Mouse (Mus musculus) hindbrain, embryonic 11.5 days (tissue): ENCODE measurements around the gene Fcrl5. TPM values are rescaled to one million over a fixed set of nuclear protein-coding genes. Genes with fewer than 3 reads are reported as not detected.
A peak's percentile ranks its signal among the peaks of the same experiment; 100 is the strongest.

Experiments used
- ATAC-seq: fragments of 200-750 bp; cut with Nextera tagmentation; 2 replicates; pipeline ENCODE4 v1.8.0; 2017; ENCODE audit warnings: mild to moderate bottlenecking, moderate TSS enrichment, moderate library complexity; ENCODE audit not compliant: low FRiP score
- DNase-seq: peaks from one replicate; pipeline ENCODE4 v3.0.0-alpha.2; 2015; ENCODE audit warnings: low spot score
- H3K27ac ChIP-seq: fragments of 300-500 bp; sonication (generic); 2 replicates; pipeline ENCODE4 v1.5.1; 2014; ENCODE audit warnings: mild to moderate bottlenecking, low read depth, low read length
- H3K27me3 ChIP-seq: fragments of 300-500 bp; sonication (generic); 2 replicates; pipeline ENCODE4 v1.6.1; 2014; ENCODE audit warnings: mild to moderate bottlenecking, low read length, moderate library complexity, mixed read lengths; ENCODE audit not compliant: control insufficient read depth, insufficient read depth
- H3K36me3 ChIP-seq: fragments of 300-500 bp; sonication (generic); 2 replicates; pipeline ENCODE4 v1.6.1; 2014; ENCODE audit warnings: mild to moderate bottlenecking, low read length, moderate library complexity, mixed read lengths; ENCODE audit not compliant: control insufficient read depth, insufficient read depth
- H3K4me1 ChIP-seq: fragments of 300-500 bp; sonication (generic); replicated peaks from 2 replicates; pipeline ENCODE4 v1.6.1; 2014; ENCODE audit warnings: low read length, mixed read lengths; ENCODE audit not compliant: control insufficient read depth, insufficient read depth
- H3K4me2 ChIP-seq: fragments of 300-500 bp; sonication (generic); replicated peaks from 2 replicates; pipeline ENCODE4 v1.6.1; 2014; ENCODE audit warnings: mild to moderate bottlenecking, low read depth, low read length
- H3K4me3 ChIP-seq: fragments of 300-500 bp; sonication (generic); 2 replicates; pipeline ENCODE4 v1.5.1; 2014; ENCODE audit warnings: low read depth, low read length
- H3K9ac ChIP-seq: fragments of 300-500 bp; sonication (generic); 2 replicates; pipeline ENCODE4 v1.6.1; 2014; ENCODE audit warnings: low read depth, low read length
- H3K9me3 ChIP-seq: fragments of 300-500 bp; sonication (generic); 2 replicates; pipeline ENCODE4 v1.6.1; 2016; ENCODE audit warnings: low read length; ENCODE audit not compliant: control insufficient read depth
- WGBS: fragments of 180-500 bp; shearing (Covaris S2); extraction: QIAGEN DNeasy Blood & Tissue Kit; methylation state at CpG from one replicate; pipeline ENCODE4 v1.1.7; 2014; 5-methylcytosine and 5-hydroxymethylcytosine counted together
- polyA plus RNA-seq: library from polyadenylated mRNA; unstranded; fragments of >200 nt; fragmentation: Nextera tagmentation; extraction: Ambion mirVana; gene quantifications from 2 replicates; pipeline ENCODE4 v1.2.1, GENCODE M21; 2014

Fcrl5 gene
- polyA plus RNA-seq, 1 experiment from 2014 or later: not detected

DNA sequence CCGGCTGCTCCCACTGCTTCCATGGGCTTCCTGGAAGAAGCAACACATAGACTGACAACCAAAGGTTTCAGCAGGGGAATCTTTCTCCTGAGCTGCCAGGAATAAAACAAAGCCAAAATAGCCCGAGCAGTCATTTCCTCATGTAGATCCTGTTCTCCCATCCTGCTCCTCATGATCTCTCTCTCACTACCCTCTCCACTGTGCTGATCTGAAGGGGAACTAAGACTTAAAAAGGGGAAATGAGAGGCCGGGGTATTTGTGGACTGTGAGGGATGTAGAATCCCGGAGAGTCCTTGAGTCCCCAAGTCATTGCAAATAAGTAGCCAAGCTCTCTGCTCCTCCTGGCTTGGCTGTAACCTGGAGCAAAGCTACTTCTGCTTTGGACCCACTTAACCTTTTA is 85.6 kb downstream of the Fcrl5 start:
- Histone ChIP-seq H3K4me1 (no peaks in the 10 kb centered on the region), H3K9me3 (no peaks in the 10 kb centered on the region), H3K9ac (no peak overlapping the region), H3K27ac (no peak overlapping the region), H3K4me2 (no peak overlapping the region), H3K36me3 (no peaks in the 10 kb centered on the region), H3K4me3 (no peak overlapping the region), H3K27me3 (no peaks in the 10 kb centered on the region)
- 86% methylated on average over 4 of the region's 4 CpGs for WGBS
- no peak for ATAC-seq
- DNase-seq: no peak

- Histone ChIP-seq H3K4me3 (no peak overlapping the region), H3K27me3 (no peaks in the 10 kb centered on the region), H3K4me1 (no peaks in the 10 kb centered on the region), H3K27ac (no peak overlapping the region), H3K9me3 (no peaks in the 10 kb centered on the region), H3K9ac (no peak overlapping the region), H3K36me3 (no peaks in the 10 kb centered on the region), H3K4me2 (no peak overlapping the region)
- ATAC-seq (no peak), DNase-seq (no peak)
- 61% methylated on average over 1 of the region's 1 CpGs for WGBS
Observed at GRCm38 (mm10) chr3:87521833-87522232, 86.3 kb downstream of the Fcrl5 start.

DNA sequence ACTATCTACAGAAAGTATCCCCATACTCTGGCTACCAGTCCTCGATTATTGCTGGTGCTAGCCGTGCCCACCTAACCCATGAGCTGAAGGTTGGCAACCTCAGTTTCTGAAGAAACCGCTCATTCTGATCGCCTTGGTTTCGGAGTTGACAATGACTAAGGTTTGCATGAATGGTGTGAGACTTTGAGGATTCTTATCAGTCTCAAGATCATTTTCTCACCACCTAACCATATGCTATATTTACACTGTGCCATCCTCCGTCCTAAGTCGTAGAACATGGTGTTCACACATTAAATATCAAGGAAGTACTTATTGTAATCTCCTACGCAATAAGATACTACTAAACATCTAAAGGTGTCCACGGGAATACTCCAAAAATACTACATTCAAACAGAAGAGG is 88.1 kb downstream of the Fcrl5 start:
- H3K27me3 ChIP-seq: no peaks in the 10 kb centered on the region
- no peak overlapping the region for H3K4me3 ChIP-seq
- ATAC-seq (no peak), DNase-seq (no peak)
- H3K4me2 ChIP-seq: no peak overlapping the region
- no peaks in the 10 kb centered on the region for H3K9me3 ChIP-seq
- H3K4me1 ChIP-seq: no peaks in the 10 kb centered on the region
- no peaks in the 10 kb centered on the region for H3K36me3 ChIP-seq
- no peak overlapping the region for H3K27ac ChIP-seq
- WGBS: 93% methylated on average over 9 of the region's 9 CpGs
- no peak overlapping the region for H3K9ac ChIP-seq

- peak; percentile 98 for ATAC-seq
- Histone ChIP-seq H3K27ac (peak within 1 kb of the TSS; percentile 55; the same call in 1 of the 2 replicates), H3K36me3 (no peaks in the 10 kb centered on the region), H3K27me3 (no peaks in the 10 kb centered on the region), H3K4me3 (peak within 1 kb of the TSS; percentile 86), H3K9me3 (no peaks in the 10 kb centered on the region), H3K9ac (peak within 1 kb of the TSS; percentile 80), H3K4me2 (peak within 1 kb of the TSS; percentile 88), H3K4me1 (no peaks in the 10 kb centered on the region)
- WGBS: 6% methylated on average over 58 of the region's 64 CpGs
- DNase-seq: peak; percentile 92
Observed at GRCm38 (mm10) chr3:87525043-87525836, 89.7 kb downstream of the Fcrl5 start, which contains the start of gene Etv3. Gene Etv3, plus strand, starts transcription at chr3:87525407.

- H3K36me3 ChIP-seq: no peaks in the 10 kb centered on the region
- H3K9ac ChIP-seq: peak overlapping the region; percentile 80
- H3K9me3 ChIP-seq: no peaks in the 10 kb centered on the region
- H3K4me1 ChIP-seq: no peaks in the 10 kb centered on the region
- H3K4me3 ChIP-seq: peak overlapping the region; percentile 86
- H3K4me2 ChIP-seq: peak overlapping the region; percentile 88
- DNase-seq: no peak
- ATAC-seq: peak; percentile 57
- peak overlapping the region; percentile 55; the same call in 1 of the 2 replicates for H3K27ac ChIP-seq
- H3K27me3 ChIP-seq: no peaks in the 10 kb centered on the region
- 10% methylated on average over 27 of the region's 27 CpGs for WGBS
Observed at GRCm38 (mm10) chr3:87525837-87526570, 90.4 kb downstream of the Fcrl5 start.

GRCm38 (mm10) chr3:87527139-87527538 is 91.6 kb downstream of the Fcrl5 start:
- Histone ChIP-seq H3K27ac (no peak overlapping the region), H3K9ac (no peak overlapping the region), H3K36me3 (no peaks in the 10 kb centered on the region), H3K9me3 (no peaks in the 10 kb centered on the region), H3K4me1 (no peaks in the 10 kb centered on the region), H3K4me2 (no peak overlapping the region), H3K4me3 (no peak overlapping the region), H3K27me3 (no peaks in the 10 kb centered on the region)
- DNase-seq: no peak
- 91% methylated on average over 12 of the region's 12 CpGs for WGBS
- no peak for ATAC-seq

DNA sequence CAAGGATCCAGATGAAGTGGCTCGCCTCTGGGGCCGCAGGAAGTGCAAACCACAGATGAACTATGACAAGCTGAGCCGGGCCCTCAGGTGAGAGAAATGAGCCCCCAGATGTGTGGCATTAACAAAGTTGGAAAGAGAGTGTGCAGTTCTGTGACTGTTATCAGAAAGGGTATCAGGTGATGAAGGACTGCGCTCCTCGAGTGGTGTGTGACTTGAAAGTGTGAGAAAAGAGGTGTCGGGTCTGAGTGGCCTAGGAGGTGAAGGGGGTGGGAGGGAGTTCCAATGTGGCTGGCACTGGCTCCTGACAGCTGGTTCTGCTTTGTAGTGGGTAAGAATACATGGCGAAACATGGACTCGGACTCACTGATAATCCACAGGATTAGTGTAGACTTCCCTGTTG is 92.4 kb downstream of the Fcrl5 start:
- Histone ChIP-seq H3K9me3 (no peaks in the 10 kb centered on the region), H3K36me3 (no peaks in the 10 kb centered on the region), H3K27me3 (no peaks in the 10 kb centered on the region), H3K4me2 (no peak overlapping the region), H3K27ac (no peak overlapping the region), H3K9ac (no peak overlapping the region), H3K4me3 (no peak overlapping the region), H3K4me1 (no peaks in the 10 kb centered on the region)
- ATAC-seq: no peak
- 97% methylated on average over 8 of the region's 8 CpGs for WGBS
- no peak for DNase-seq

- DNase-seq (no peak), ATAC-seq (no peak)
- no peaks in the 10 kb centered on the region for H3K27me3 ChIP-seq
- H3K4me1 ChIP-seq: no peaks in the 10 kb centered on the region
- no peaks in the 10 kb centered on the region for H3K36me3 ChIP-seq
- H3K9me3 ChIP-seq: no peaks in the 10 kb centered on the region
- H3K9ac ChIP-seq: no peak overlapping the region
- H3K27ac ChIP-seq: no peak overlapping the region
- H3K4me2 ChIP-seq: no peak overlapping the region
- WGBS: 95% methylated on average over 8 of the region's 8 CpGs
- no peak overlapping the region for H3K4me3 ChIP-seq
Observed at GRCm38 (mm10) chr3:87528841-87529240, 93.3 kb downstream of the Fcrl5 start.
